Mouse (Mus musculus) midbrain, embryonic 14.5 days (tissue): ENCODE results near the gene Cotl1. TPM values are rescaled to one million over a fixed set of nuclear protein-coding genes. Genes with fewer than 3 reads are reported as not detected.
A peak's percentile ranks its signal among the peaks of the same experiment; 100 is the strongest.

Source experiments
- ATAC-seq: fragments of 200-750 bp; cut with Nextera tagmentation; 2 replicates; pipeline ENCODE4 v1.8.0; 2017; ENCODE audit warnings: moderate number of reproducible peaks, moderate library complexity; ENCODE audit not compliant: low FRiP score, low TSS enrichment
- DNase-seq: peaks from one replicate; pipeline ENCODE4 v3.0.0-alpha.2; 2015
- H3K27ac ChIP-seq: fragments of 300-500 bp; sonication (generic); replicated peaks from 2 replicates; pipeline ENCODE4 v1.5.1; 2014; ENCODE audit warnings: mild to moderate bottlenecking, low read depth, low read length, moderate library complexity
- H3K27me3 ChIP-seq: fragments of 300-500 bp; sonication (generic); 2 replicates; pipeline ENCODE4 v1.6.1; 2014; ENCODE audit warnings: low read length, control low read depth, mixed read lengths; ENCODE audit not compliant: control insufficient read depth, insufficient read depth
- H3K36me3 ChIP-seq: fragments of 300-500 bp; sonication (generic); 2 replicates; pipeline ENCODE4 v1.6.1; 2014; ENCODE audit warnings: low read length, control low read depth; ENCODE audit not compliant: control insufficient read depth, insufficient read depth
- H3K4me1 ChIP-seq: fragments of 300-500 bp; sonication (generic); 2 replicates; pipeline ENCODE4 v1.6.1; 2014; ENCODE audit warnings: mild to moderate bottlenecking, antibody characterized with exemption, low read length, control low read depth; ENCODE audit not compliant: control insufficient read depth, insufficient read depth
- H3K4me2 ChIP-seq: fragments of 300-500 bp; sonication (generic); 2 replicates; pipeline ENCODE4 v1.6.1; 2014; ENCODE audit warnings: mild to moderate bottlenecking, low read length, moderate library complexity
- H3K4me3 ChIP-seq: fragments of 300-500 bp; sonication (generic); replicated peaks from 2 replicates; pipeline ENCODE4 v1.5.1; 2014; ENCODE audit warnings: low read depth, low read length
- H3K9ac ChIP-seq: fragments of 300-500 bp; sonication (generic); replicated peaks from 2 replicates; pipeline ENCODE4 v1.6.1; 2014; ENCODE audit warnings: mild to moderate bottlenecking, low read length, moderate library complexity
- H3K9me3 ChIP-seq: fragments of 300-500 bp; sonication (generic); 2 replicates; pipeline ENCODE4 v1.6.1; 2016; ENCODE audit warnings: low read length, control low read depth, mixed read lengths; ENCODE audit not compliant: control insufficient read depth
- WGBS: fragments of 180-500 bp; shearing (Covaris S2); extraction: QIAGEN DNeasy Blood & Tissue Kit; methylation state at CpG from one replicate; pipeline ENCODE4 v1.1.7; 2014; 5-methylcytosine and 5-hydroxymethylcytosine counted together
- polyA plus RNA-seq: library from polyadenylated mRNA; unstranded; fragments of >200 nt; fragmentation: Nextera tagmentation; extraction: Ambion mirVana; gene quantifications from 2 replicates; pipeline ENCODE4 v1.2.1, GENCODE M21; 2014

The Cotl1 gene
- 291 and 381 TPM in 2 replicates for polyA plus RNA-seq

- Histone ChIP-seq H3K9me3 (no peaks in the 10 kb centered on the region), H3K27ac (peak within 1 kb of the TSS; percentile 87), H3K4me2 (peak within 1 kb of the TSS; percentile 78), H3K4me3 (peak within 1 kb of the TSS; percentile 73), H3K36me3 (0 out of 2 replicates have a peak, but pooled peaks cover 3% of the 10 kb centered on the region), H3K27me3 (no peaks in the 10 kb centered on the region), H3K4me1 (peaks cover 48% of the 10 kb centered on the region), H3K9ac (peak within 1 kb of the TSS; percentile 78)
- peak; percentile 96 for ATAC-seq
- under 1% methylated on average over 57 of the region's 57 CpGs for WGBS
- peak; percentile 100 for DNase-seq
These were observed at the start of gene Cotl1 for GRCm38 (mm10) chr8:119840275-119840808. Cotl1 (minus strand) TSS chr8:119840544.

- Histone ChIP-seq H3K9me3 (no peaks in the 10 kb centered on the region), H3K4me3 (no peak overlapping the region), H3K27ac (no peak overlapping the region), H3K4me1 (no peaks in the 10 kb centered on the region), H3K4me2 (no peak overlapping the region), H3K9ac (no peak overlapping the region), H3K27me3 (no peaks in the 10 kb centered on the region), H3K36me3 (no peaks in the 10 kb centered on the region)
- 36% methylated on average over 4 of the region's 4 CpGs for WGBS
- no peak; the same call in 1 of the 2 replicates for ATAC-seq
- peak; percentile 60 for DNase-seq
These were observed 47.7 kb upstream of the Cotl1 start for GRCm38 (mm10) chr8:119888012-119888411.

- 96% methylated on average over 3 of the region's 3 CpGs for WGBS
- ATAC-seq, result no peak
- Histone ChIP-seq H3K4me2 (no peak overlapping the region), H3K27me3 (no peaks in the 10 kb centered on the region), H3K9me3 (no peaks in the 10 kb centered on the region), H3K4me3 (no peak overlapping the region), H3K9ac (no peak overlapping the region), H3K27ac (no peak overlapping the region), H3K4me1 (no peaks in the 10 kb centered on the region), H3K36me3 (no peaks in the 10 kb centered on the region)
- DNase-seq, result peak; percentile 15
These were observed 46.8 kb upstream of the Cotl1 start for GRCm38 (mm10) chr8:119887130-119887529.

GRCm38 (mm10) chr8:119885612-119886011 lies 45.3 kb upstream of the Cotl1 start:
- Histone ChIP-seq H3K9ac (no peak overlapping the region), H3K27ac (no peak overlapping the region), H3K27me3 (no peaks in the 10 kb centered on the region), H3K4me1 (no peaks in the 10 kb centered on the region), H3K9me3 (no peaks in the 10 kb centered on the region), H3K36me3 (no peaks in the 10 kb centered on the region), H3K4me3 (no peak overlapping the region), H3K4me2 (no peak overlapping the region)
- DNase-seq (peak; percentile 69), ATAC-seq (no peak)
- WGBS, result 36% methylated on average over 3 of the region's 3 CpGs

GRCm38 (mm10) chr8:119883281-119883680 lies 42.9 kb upstream of the Cotl1 start:
- Histone ChIP-seq H3K9me3 (no peaks in the 10 kb centered on the region), H3K4me2 (no peak overlapping the region), H3K4me3 (no peak overlapping the region), H3K4me1 (no peaks in the 10 kb centered on the region), H3K27me3 (no peaks in the 10 kb centered on the region), H3K27ac (no peak overlapping the region), H3K36me3 (no peaks in the 10 kb centered on the region), H3K9ac (no peak overlapping the region)
- 92% methylated on average over 7 of the region's 7 CpGs for WGBS
- ATAC-seq (no peak), DNase-seq (no peak)

GRCm38 (mm10) chr8:119881917-119882316 lies 41.6 kb upstream of the Cotl1 start:
- Histone ChIP-seq H3K4me2 (no peak overlapping the region), H3K4me1 (no peaks in the 10 kb centered on the region), H3K9me3 (no peaks in the 10 kb centered on the region), H3K9ac (no peak overlapping the region), H3K4me3 (no peak overlapping the region), H3K27ac (no peak overlapping the region), H3K27me3 (no peaks in the 10 kb centered on the region), H3K36me3 (0 out of 2 replicates have a peak, but pooled peaks cover 5% of the 10 kb centered on the region)
- WGBS, result 87% methylated on average over 8 of the region's 8 CpGs
- ATAC-seq (no peak), DNase-seq (no peak)

GRCm38 (mm10) chr8:119881301-119881700 lies 41.0 kb upstream of the Cotl1 start:
- Histone ChIP-seq H3K4me3 (no peak overlapping the region), H3K27ac (no peak overlapping the region), H3K4me2 (no peak overlapping the region), H3K4me1 (no peaks in the 10 kb centered on the region), H3K9ac (no peak overlapping the region), H3K9me3 (no peaks in the 10 kb centered on the region), H3K36me3 (peaks cover 10% of the 10 kb centered on the region), H3K27me3 (no peaks in the 10 kb centered on the region)
- ATAC-seq (no peak), DNase-seq (no peak)
- WGBS, result 84% methylated on average over 6 of the region's 6 CpGs

- H3K9ac ChIP-seq, result no peak overlapping the region
- ATAC-seq (no peak), DNase-seq (no peak)
- H3K36me3 ChIP-seq, result peaks cover 51% of the 10 kb centered on the region
- no peak overlapping the region for H3K4me3 ChIP-seq
- peaks cover 9% of the 10 kb centered on the region; the same call in 1 of the 2 replicates for H3K9me3 ChIP-seq
- H3K27ac ChIP-seq, result no peak overlapping the region
- WGBS, result 96% methylated on average over 1 of the region's 1 CpGs
- no peak overlapping the region for H3K4me2 ChIP-seq
- H3K4me1 ChIP-seq, result no peaks in the 10 kb centered on the region
- no peaks in the 10 kb centered on the region for H3K27me3 ChIP-seq
These were observed 32.8 kb upstream of the Cotl1 start for GRCm38 (mm10) chr8:119873181-119873580.

GRCm38 (mm10) chr8:119869616-119870015 lies 29.3 kb upstream of the Cotl1 start:
- no peak overlapping the region for H3K4me2 ChIP-seq
- no peak overlapping the region for H3K27ac ChIP-seq
- H3K9ac ChIP-seq, result no peak overlapping the region
- H3K9me3 ChIP-seq, result peaks cover 9% of the 10 kb centered on the region; the same call in 1 of the 2 replicates
- DNase-seq (no peak), ATAC-seq (no peak)
- H3K36me3 ChIP-seq, result peaks cover 37% of the 10 kb centered on the region
- 82% methylated on average over 20 of the region's 20 CpGs for WGBS
- H3K4me3 ChIP-seq, result no peak overlapping the region
- no peaks in the 10 kb centered on the region for H3K27me3 ChIP-seq
- H3K4me1 ChIP-seq, result no peaks in the 10 kb centered on the region
